Mouse (Mus musculus) Muller cell, postnatal 12 days (primary cell): ENCODE measurements around the gene Ly6g6c.

ENCODE experiments used
- DNase-seq: peaks from one replicate; pipeline ENCODE4 v3.0.0-alpha.2; 2015; ENCODE audit errors: inconsistent ontology term

Ly6g6c gene

GRCm38 (mm10) chr17:35083929-35084497 is 18.8 kb downstream of the Ly6g6c start:
- DNase-seq, result no peak

GRCm38 (mm10) chr17:35085208-35085865 is 20.1 kb downstream of the Ly6g6c start, which contains the start of gene Ly6g6f:
Gene Ly6g6f, minus strand, starts transcription at chr17:35085610.
- DNase-seq, result no peak

- DNase-seq, result no peak
Measured at GRCm38 (mm10) chr17:35088151-35088550, 23.0 kb downstream of the Ly6g6c start.

GRCm38 (mm10) chr17:35088825-35089644 is 23.8 kb downstream of the Ly6g6c start, which contains the start of gene Abhd16a:
Gene Abhd16a, plus strand, starts transcription at chr17:35089263.
- DNase-seq, result peak; percentile 96

- peak; percentile 40 for DNase-seq
Measured at GRCm38 (mm10) chr17:35090166-35090932, 25.2 kb downstream of the Ly6g6c start.

- DNase-seq, result no peak
Measured at GRCm38 (mm10) chr17:35092403-35093198, 27.4 kb downstream of the Ly6g6c start.

GRCm38 (mm10) chr17:35094475-35095365 is 29.5 kb downstream of the Ly6g6c start:
- DNase-seq, result no peak

- DNase-seq, result no peak
Measured at GRCm38 (mm10) chr17:35096597-35096996, 31.4 kb downstream of the Ly6g6c start.

- DNase-seq, result no peak
Measured at GRCm38 (mm10) chr17:35097164-35097655, 32.0 kb downstream of the Ly6g6c start.

GRCm38 (mm10) chr17:35100196-35100765 is 35.1 kb downstream of the Ly6g6c start:
- no peak for DNase-seq

GRCm38 (mm10) chr17:35101161-35101560 is 36.0 kb downstream of the Ly6g6c start:
- no peak for DNase-seq

GRCm38 (mm10) chr17:35102299-35102698 is 37.1 kb downstream of the Ly6g6c start:
- no peak for DNase-seq

- DNase-seq, result no peak
Measured at GRCm38 (mm10) chr17:35103221-35103690, 38.1 kb downstream of the Ly6g6c start.

GRCm38 (mm10) chr17:35104079-35104478 is 38.9 kb downstream of the Ly6g6c start:
- no peak for DNase-seq

- no peak for DNase-seq
Measured at GRCm38 (mm10) chr17:35104754-35105153, 39.6 kb downstream of the Ly6g6c start.

- peak; percentile 51 for DNase-seq
Measured at GRCm38 (mm10) chr17:35105740-35106389, 40.7 kb downstream of the Ly6g6c start.

GRCm38 (mm10) chr17:35106522-35106921 is 41.3 kb downstream of the Ly6g6c start:
- no peak for DNase-seq

- no peak for DNase-seq
Measured at GRCm38 (mm10) chr17:35108097-35108496, 42.9 kb downstream of the Ly6g6c start, which contains the start of gene Ly6g5c. Gene Ly6g5c, plus strand, starts transcription at chr17:35108279.

GRCm38 (mm10) chr17:35111774-35112173 is 46.6 kb downstream of the Ly6g6c start:
- no peak for DNase-seq
